Mouse (Mus musculus): ENCODE measurements around the gene Zfp462. TPM values are rescaled to one million over a fixed set of nuclear protein-coding genes. Genes with fewer than 3 reads are reported as not detected.

Gene Zfp462
- polyA plus RNA-seq, 1 experiment from 2014 or later, result 16.3 TPM

DNA sequence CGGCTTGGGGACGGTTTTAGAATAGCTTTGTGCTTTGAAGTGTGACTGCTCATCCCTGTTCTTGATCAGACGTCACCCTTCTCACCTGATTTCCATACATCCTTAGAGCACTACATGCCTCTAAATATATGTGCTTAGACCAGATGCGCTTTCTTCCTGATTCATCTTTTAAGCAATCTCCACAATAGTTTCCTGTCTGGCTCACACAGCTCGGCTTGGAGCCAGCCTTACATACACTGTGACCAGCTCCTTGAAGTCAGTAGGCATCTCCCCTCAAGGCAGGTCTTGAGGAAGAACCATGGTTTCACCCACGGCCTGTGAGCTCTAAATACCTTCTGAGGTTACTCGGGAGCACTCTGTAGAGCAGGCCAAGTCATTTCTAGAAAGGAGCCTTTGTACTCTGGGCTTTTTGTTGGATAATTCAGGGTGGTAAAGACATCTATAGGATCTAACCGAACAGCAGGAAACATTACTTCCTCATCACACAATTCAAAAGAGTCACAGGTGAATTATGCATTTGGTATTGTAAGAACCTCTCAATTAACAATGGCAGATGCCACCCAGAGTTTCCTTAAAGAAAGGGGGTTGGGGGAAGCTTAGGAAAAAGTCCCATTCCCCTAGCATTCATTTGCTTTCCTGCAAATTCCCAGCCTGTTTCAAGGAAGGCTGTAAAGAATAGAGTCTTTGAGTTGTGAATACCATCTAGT is 95.6 kb downstream of the Zfp462 start:
- H3K36me3 ChIP-seq, result peaks cover 51% of the 10 kb centered on the region
- no peak overlapping the region for H3K4me2 ChIP-seq (replicated peaks)
- H3K9me3 ChIP-seq (replicated peaks), result no peaks in the 10 kb centered on the region
- H3K4me1 ChIP-seq, result peaks cover 18% of the 10 kb centered on the region
- ATAC-seq (ENCODE audit: low FRiP score), result no peak
- no peak overlapping the region for H3K4me3 ChIP-seq
- H3K9ac ChIP-seq, result no peak overlapping the region
- H3K27me3 ChIP-seq, result no peaks in the 10 kb centered on the region
- 62% methylated on average over 8 of the region's 8 CpGs for WGBS
- H3K27ac ChIP-seq, result peak overlapping the region; percentile 23; the same call in 1 of the 2 replicates

DNA sequence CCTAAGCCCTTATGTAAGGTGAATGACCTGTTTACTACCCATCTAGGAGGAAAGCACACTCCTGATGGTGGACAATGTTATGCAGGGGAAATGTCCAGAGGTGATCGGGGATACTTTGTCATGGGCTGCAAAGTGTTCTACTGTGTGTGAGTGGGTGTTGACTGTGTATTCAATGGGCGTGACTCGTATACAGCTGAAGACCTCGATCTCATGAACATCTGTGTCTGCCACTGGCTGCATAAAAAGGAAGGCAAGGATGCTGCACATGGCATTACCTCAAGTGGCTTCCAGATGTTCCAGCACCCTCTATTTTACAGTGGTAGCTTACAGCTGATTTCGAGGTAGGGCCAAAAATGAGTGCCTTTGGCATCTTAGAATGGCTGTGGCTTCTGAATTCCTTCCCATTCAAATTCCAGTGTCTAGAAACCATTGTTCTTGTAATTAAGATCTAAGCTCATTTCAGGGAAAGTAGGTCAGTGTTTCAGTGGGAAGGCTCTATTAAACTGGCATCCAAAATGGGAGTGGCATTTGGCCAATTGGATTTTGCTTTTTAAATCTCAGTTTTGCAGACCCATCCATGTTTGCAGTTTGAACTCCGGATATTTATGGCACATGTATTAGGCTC is 96.4 kb downstream of the Zfp462 start:
- Histone ChIP-seq H3K27ac (no peak overlapping the region), H3K4me1 (peaks cover 18% of the 10 kb centered on the region), H3K4me2 (replicated peaks) (no peak overlapping the region), H3K36me3 (peaks cover 45% of the 10 kb centered on the region), H3K27me3 (no peaks in the 10 kb centered on the region), H3K4me3 (no peak overlapping the region), H3K9ac (no peak overlapping the region), H3K9me3 (replicated peaks) (no peaks in the 10 kb centered on the region)
- WGBS, result 86% methylated on average over 6 of the region's 6 CpGs
- ATAC-seq (ENCODE audit: low FRiP score), result no peak

DNA sequence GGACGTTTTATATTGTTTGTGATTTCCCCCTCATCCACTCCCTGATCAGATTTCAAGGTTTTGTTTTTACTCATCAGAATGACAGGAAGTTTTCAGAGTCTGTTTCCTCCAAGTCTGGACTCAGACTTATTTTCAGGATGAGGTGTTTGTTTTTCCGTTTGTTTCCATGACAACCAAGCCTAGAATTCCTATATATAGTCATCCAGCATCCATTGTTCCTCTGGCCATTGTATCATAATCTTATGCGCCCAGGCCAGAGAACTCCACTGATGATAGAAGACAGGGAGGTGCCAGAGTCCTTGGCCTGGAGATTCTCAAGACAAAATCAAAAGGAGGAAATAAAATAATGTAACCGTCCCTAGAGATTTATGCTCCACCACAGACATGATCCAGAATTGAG is 97.7 kb downstream of the Zfp462 start:
- Histone ChIP-seq H3K9me3 (replicated peaks) (no peaks in the 10 kb centered on the region), H3K4me3 (no peak overlapping the region), H3K4me1 (peaks cover 18% of the 10 kb centered on the region), H3K4me2 (replicated peaks) (no peak overlapping the region), H3K36me3 (peaks cover 39% of the 10 kb centered on the region), H3K9ac (no peak overlapping the region), H3K27ac (no peak overlapping the region), H3K27me3 (no peaks in the 10 kb centered on the region)
- 47% methylated on average over 4 of the region's 4 CpGs for WGBS
- ATAC-seq (ENCODE audit: low FRiP score), result no peak

DNA sequence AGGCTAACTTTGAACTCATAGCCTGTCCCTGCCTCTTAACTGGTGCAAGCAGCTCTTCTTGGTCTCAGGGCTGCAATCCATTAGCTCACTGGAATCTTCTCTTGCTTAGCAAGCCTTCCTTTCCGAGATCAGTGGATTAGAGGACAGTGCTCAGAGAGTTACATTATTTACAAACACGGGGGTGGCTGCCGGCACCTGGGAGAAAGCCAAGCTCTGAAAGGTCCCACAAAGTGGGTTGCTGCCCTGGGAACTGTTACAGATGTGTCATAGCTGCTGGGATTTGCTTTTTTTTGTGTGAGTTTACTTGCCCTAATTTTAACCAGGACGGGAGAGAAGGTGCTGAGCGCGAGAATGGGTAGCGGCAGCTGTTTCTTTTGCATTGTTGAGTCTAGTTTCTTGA is 102.4 kb downstream of the Zfp462 start:
- H3K4me1 ChIP-seq, result 0 out of 2 replicates have a peak, but pooled peaks cover 3% of the 10 kb centered on the region
- peaks cover 57% of the 10 kb centered on the region for H3K36me3 ChIP-seq

DNA sequence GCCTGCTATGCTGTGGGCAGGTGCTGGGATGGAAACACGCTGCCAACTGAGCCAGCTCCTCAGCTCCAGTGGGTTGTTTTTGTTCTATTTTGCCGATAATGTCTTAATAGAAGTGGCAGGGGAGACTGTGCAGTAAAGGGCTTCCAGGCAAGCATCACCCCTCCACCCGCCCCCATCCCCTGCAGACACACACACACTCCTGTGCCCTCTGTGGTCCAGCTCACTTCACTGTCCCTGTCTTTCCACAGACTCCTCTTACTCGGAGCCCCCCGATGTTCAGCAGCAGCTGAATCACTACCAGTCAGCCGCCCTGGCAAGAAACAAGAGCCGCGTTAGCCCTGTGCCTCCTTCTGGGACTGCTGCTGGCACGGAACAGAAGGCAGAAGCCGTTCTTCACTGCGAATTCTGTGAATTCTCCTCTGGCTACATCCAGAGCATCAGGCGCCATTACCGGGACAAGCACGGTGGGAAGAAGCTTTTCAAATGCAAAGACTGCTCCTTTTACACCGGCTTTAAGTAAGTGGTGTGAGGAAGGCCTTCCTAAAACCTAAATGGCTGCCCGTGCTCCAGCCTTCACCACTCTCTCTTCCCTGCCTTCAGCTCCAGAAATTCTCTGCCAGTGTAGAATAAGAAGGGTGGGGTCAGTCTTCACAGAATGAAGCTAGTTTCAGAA is 105.2 kb downstream of the Zfp462 start:
- peaks cover 73% of the 10 kb centered on the region for H3K36me3 ChIP-seq

More for the DNA sequence above, 102.4 kb downstream of the Zfp462 start:
- Histone ChIP-seq H3K4me3 (no peak overlapping the region), H3K9ac (no peak overlapping the region), H3K27ac (no peak overlapping the region), H3K9me3 (replicated peaks) (no peaks in the 10 kb centered on the region), H3K4me2 (replicated peaks) (no peak overlapping the region), H3K27me3 (no peaks in the 10 kb centered on the region)
- 86% methylated on average over 7 of the region's 7 CpGs for WGBS
- no peak for ATAC-seq (ENCODE audit: low FRiP score)

DNA sequence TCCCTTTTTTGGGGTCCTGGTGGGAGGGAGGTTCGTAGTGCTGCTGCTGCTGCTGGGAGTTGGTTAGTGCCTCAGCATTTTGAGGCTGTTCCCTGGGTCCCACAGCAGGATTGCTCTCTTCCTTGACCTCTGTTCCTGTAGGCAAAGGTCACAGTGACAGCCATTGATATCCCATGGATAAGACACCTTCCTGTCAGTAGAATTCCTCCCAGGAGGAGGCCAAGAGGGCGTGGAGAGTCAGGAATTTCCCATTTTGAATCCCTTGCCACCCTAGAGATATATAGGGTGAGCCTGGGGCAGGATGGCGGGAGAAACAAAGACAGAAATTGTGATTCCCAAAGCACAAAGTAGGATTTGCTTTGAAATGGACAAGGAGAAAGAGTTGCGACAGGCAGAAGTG is 106.5 kb downstream of the Zfp462 start:
- Histone ChIP-seq H3K9me3 (replicated peaks) (no peaks in the 10 kb centered on the region), H3K36me3 (peaks cover 83% of the 10 kb centered on the region), H3K4me3 (no peak overlapping the region), H3K4me1 (no peaks in the 10 kb centered on the region), H3K4me2 (replicated peaks) (no peak overlapping the region), H3K9ac (no peak overlapping the region), H3K27ac (no peak overlapping the region), H3K27me3 (no peaks in the 10 kb centered on the region)
- 86% methylated on average over 4 of the region's 4 CpGs for WGBS
- ATAC-seq (ENCODE audit: low FRiP score), result no peak

More for the DNA sequence above, 105.2 kb downstream of the Zfp462 start:
- H3K4me1 ChIP-seq, result no peaks in the 10 kb centered on the region
- no peak overlapping the region for H3K27ac ChIP-seq
- no peak overlapping the region for H3K4me2 ChIP-seq (replicated peaks)
- H3K4me3 ChIP-seq, result no peak overlapping the region
- 67% methylated on average over 16 of the region's 16 CpGs for WGBS
- no peaks in the 10 kb centered on the region for H3K27me3 ChIP-seq
- H3K9ac ChIP-seq, result no peak overlapping the region
- ATAC-seq (ENCODE audit: low FRiP score), result 0 out of 2 replicates have a peak, but pooled peaks have one; percentile 20
- no peaks in the 10 kb centered on the region for H3K9me3 ChIP-seq (replicated peaks)

DNA sequence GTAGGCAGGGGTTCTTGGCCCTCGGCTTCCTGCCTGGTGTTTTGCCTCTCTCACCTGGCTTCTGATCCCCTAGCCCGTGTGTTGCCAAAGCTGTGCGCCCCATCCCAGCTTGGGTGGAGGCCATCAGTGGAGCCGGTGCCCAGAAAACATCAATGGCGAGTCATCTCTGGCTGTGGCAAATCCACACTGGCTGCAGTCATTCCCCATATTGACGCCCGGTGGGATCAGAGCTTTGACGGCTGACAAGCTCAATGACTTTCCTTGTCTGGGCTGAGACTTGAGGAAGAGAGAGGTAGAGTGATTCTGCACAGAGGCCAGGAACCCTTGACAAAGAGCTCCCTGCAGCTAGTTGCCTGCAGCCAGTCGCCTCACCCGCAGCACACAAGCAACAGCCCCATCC is 107.8 kb downstream of the Zfp462 start:
- 86% methylated on average over 10 of the region's 10 CpGs for WGBS

DNA sequence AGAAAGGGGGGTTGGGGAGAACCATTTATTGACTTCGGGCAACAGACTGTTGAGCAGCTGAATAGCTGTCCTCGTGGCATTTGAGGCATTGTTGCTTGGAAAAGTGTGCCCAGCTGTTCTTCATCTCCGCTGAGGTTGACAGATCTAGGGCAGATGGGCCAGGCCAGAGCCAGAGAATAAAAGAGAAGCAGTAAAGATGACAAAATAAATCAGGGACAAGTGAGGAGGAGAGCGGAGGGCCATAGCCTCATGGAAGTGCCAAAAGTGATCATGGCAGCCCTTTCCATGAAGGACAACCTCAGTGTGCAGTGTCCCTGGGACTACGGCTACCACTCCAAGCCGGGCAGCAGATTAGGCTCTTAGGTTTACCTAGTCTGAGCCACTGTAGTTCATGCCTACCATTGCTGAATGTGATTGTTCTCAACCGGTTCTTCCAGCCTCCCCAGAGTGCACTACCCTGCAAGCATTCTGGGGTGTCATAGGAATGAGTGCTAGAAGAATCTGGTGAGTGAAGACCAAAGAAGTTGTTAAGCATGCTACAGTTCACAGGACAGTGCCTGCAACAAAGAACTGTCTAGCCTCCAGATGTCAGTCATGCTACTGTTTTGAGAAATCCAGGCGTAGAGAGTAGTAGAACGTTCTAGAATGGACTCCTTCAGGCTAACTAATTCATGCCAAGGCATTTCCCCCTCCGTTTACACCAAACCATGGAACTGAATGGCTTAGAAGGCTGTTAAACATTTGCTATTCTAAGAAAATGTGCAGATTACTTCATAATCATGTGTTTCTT is 113.0 kb downstream of the Zfp462 start:
- peaks cover 62% of the 10 kb centered on the region for H3K36me3 ChIP-seq
- H3K27me3 ChIP-seq, result no peaks in the 10 kb centered on the region
- 0 out of 2 replicates have a peak, but pooled peaks cover 4% of the 10 kb centered on the region for H3K4me1 ChIP-seq
- 76% methylated on average over 10 of the region's 10 CpGs for WGBS
- peak overlapping the region; percentile 30; the same call in 1 of the 2 replicates for H3K27ac ChIP-seq
- H3K9ac ChIP-seq, result no peak overlapping the region
- H3K9me3 ChIP-seq (replicated peaks), result no peaks in the 10 kb centered on the region
- ATAC-seq (ENCODE audit: low FRiP score), result no peak
- H3K4me3 ChIP-seq, result no peak overlapping the region
- no peak overlapping the region for H3K4me2 ChIP-seq (replicated peaks)

More for the DNA sequence above, 107.8 kb downstream of the Zfp462 start:
- Histone ChIP-seq H3K4me2 (replicated peaks) (no peak overlapping the region), H3K27me3 (no peaks in the 10 kb centered on the region), H3K27ac (no peak overlapping the region), H3K36me3 (peaks cover 81% of the 10 kb centered on the region), H3K9me3 (replicated peaks) (no peaks in the 10 kb centered on the region), H3K9ac (no peak overlapping the region), H3K4me3 (no peak overlapping the region), H3K4me1 (0 out of 2 replicates have a peak, but pooled peaks cover 3% of the 10 kb centered on the region)
- ATAC-seq (ENCODE audit: low FRiP score), result no peak

DNA sequence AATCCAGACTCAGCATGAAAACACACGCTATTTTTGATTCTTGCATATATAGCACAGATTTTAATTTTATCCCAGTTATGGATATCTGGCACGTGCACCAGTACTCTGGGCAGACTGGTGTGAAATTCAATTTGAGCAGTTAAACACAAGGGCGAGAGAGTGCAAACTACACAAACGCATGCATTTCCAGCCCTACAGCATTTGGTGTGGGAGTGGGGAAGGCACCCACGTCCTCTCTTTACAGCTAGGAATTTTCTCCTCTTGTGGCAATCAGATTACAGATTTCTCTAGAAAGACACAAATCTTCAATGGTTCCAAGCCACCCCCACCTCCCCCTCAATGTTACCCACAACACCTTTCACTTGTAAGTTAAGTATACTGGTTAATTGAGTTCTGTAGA is 114.1 kb downstream of the Zfp462 start:
- Histone ChIP-seq H3K27me3 (no peaks in the 10 kb centered on the region), H3K4me2 (replicated peaks) (no peak overlapping the region), H3K4me3 (no peak overlapping the region), H3K4me1 (0 out of 2 replicates have a peak, but pooled peaks cover 4% of the 10 kb centered on the region), H3K9me3 (replicated peaks) (no peaks in the 10 kb centered on the region), H3K27ac (no peak overlapping the region; the same call in 1 of the 2 replicates), H3K36me3 (peaks cover 61% of the 10 kb centered on the region), H3K9ac (no peak overlapping the region)
- ATAC-seq (ENCODE audit: low FRiP score), result no peak
- WGBS, result 91% methylated on average over 5 of the region's 5 CpGs

DNA sequence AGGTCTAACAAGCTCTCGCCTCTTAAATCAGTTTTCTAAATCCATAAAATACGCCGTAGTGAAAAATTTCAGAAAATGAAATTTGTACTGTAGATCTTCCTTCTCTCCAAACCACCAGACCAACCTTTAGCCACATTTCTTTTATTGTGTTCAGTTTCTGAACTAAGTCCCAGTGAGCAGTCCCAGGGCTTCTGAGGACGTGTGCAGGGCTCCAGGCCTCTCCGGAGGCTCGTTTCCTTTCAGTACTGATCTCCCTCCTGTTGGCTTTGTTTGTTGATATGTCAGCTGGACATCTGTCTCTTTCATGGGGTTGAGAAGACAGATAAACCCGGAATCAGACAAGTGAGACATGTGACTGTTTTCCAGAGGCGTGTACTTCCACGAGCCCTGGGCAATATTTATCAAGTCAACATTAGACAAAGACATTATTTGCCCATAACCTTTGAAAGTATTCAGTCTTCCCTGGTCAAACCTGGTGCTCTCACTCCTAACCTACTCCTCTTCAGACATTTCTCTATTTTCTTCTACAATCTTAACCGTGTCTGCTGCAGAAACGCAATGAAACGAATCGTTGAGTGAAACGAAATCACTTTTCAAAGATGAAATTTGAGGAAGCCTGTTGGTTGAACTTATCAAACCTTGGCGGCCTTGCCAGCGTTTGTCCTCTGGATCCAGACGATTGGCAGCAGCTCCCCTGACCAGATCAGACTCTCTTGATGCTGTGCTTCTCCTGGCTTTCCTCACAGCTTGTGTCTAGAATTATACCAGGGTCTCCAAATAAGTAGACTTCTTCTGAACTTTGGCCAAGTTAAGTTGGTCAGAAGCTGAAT is 121.7 kb downstream of the Zfp462 start:
- no peak overlapping the region for H3K4me3 ChIP-seq
- no peaks in the 10 kb centered on the region; the same call in 1 of the 2 replicates for H3K4me1 ChIP-seq
- WGBS, result 76% methylated on average over 17 of the region's 17 CpGs
- H3K4me2 ChIP-seq (replicated peaks), result no peak overlapping the region
- H3K36me3 ChIP-seq, result peaks cover 58% of the 10 kb centered on the region
- H3K27ac ChIP-seq, result peak overlapping the region; percentile 23; the same call in 1 of the 2 replicates
- no peak for ATAC-seq (ENCODE audit: low FRiP score)
- no peak overlapping the region for H3K9ac ChIP-seq
- no peaks in the 10 kb centered on the region for H3K27me3 ChIP-seq
- no peaks in the 10 kb centered on the region for H3K9me3 ChIP-seq (replicated peaks)

DNA sequence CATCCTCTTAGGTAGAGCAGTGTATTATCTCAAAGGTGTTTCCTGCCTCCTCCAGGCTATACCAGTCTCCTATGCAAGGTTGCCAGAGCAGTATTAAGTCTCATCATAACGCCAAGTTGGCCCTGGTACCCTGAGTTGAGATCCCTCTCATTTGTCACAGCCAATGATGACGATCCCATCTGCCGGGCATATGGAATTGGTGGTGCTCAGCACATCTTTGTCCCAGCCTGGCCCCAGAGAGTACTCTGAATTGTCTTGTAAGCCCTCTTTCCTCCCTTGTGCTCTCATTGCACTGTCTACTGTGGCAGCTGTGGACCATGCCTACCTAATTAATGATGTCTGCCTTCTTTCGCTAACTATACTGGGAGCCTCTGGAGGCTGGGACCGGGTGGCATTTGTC is 126.7 kb downstream of the Zfp462 start:
- 68% methylated on average over 5 of the region's 5 CpGs for WGBS
- no peaks in the 10 kb centered on the region for H3K9me3 ChIP-seq (replicated peaks)
- no peak overlapping the region for H3K9ac ChIP-seq

More for the DNA sequence above, 126.7 kb downstream of the Zfp462 start:
- Histone ChIP-seq H3K27me3 (no peaks in the 10 kb centered on the region), H3K36me3 (peaks cover 67% of the 10 kb centered on the region), H3K27ac (0 out of 2 replicates have a peak overlapping the region, but pooled peaks have one; percentile 12), H3K4me2 (replicated peaks) (no peak overlapping the region), H3K4me1 (peaks cover 5% of the 10 kb centered on the region), H3K4me3 (no peak overlapping the region)
- ATAC-seq (ENCODE audit: low FRiP score), result peak; percentile 83

Measured in hindbrain, embryonic 12.5 days (tissue).